In genomic region chr3:108257831-108258500, GRCm38 (mm10) we compare ENCODE assay signal across 9 mouse cellular contexts. TPM values are rescaled to one million over a fixed set of nuclear protein-coding genes. Genes with fewer than 3 reads are reported as not detected.
DNase-seq lines count a peak whose midpoint lies in the region; ATAC-seq lines count a peak whose summit lies in the region.
"Had no signal": no experiment of that assay in that cellular context is flagged by ENCODE, and none has a peak within 500 bp of the region (broad histone marks: within the 10 kb centered on the region; RNA-seq: fewer than 3 reads in every experiment).

No protein-coding gene starts in this region.

- no peak for DNase-seq in heart, embryonic 10.5 days (ENCODE audit: low spot score)
- no peak for DNase-seq in heart, adult 11 months
- peak; percentile 26 for DNase-seq in CD4-positive helper T cell, adult 2 months (ENCODE audit: low read depth, low spot score)
- DNase-seq in forebrain, embryonic 14.5 days (ENCODE audit: low spot score): no peak
- no peak for DNase-seq in cerebellum, postnatal 36 days
- no peak for DNase-seq in thymus, postnatal 10 days (ENCODE audit: low spot score in 2 of 2)
- DNase-seq in layer of hippocampus, postnatal 10 days (ENCODE audit: low spot score in 2 of 2): no peak
- DNase-seq: thymus, postnatal 25 days had no signal

- H3K4me1 ChIP-seq in heart, embryonic 10.5 days: peaks cover 17% of the 10 kb centered on the region
- H3K4me1 ChIP-seq in forebrain, embryonic 14.5 days (ENCODE audit: control insufficient read depth, insufficient read depth, low read length): peaks cover 17% of the 10 kb centered on the region
- peaks cover 14% of the 10 kb centered on the region for H3K4me1 ChIP-seq in liver, embryonic 16.5 days (ENCODE audit: control insufficient read depth, low read depth, low read length)

- no peaks in the 10 kb centered on the region for H3K9me3 ChIP-seq in heart, embryonic 10.5 days
- no peaks in the 10 kb centered on the region for H3K9me3 ChIP-seq in forebrain, embryonic 14.5 days (replicated peaks; ENCODE audit: control insufficient read depth, low read length)
- no peaks in the 10 kb centered on the region for H3K9me3 ChIP-seq in liver, embryonic 16.5 days (replicated peaks; ENCODE audit: control insufficient read depth, low read length)

- 64% methylated on average over 3 of the region's 3 CpGs for WGBS in heart, embryonic 10.5 days
- WGBS in forebrain, embryonic 14.5 days: 77% methylated on average over 3 of the region's 3 CpGs
- 20% methylated on average over 3 of the region's 3 CpGs for WGBS in liver, embryonic 16.5 days (ENCODE audit: insufficient replicate concordance)

- peak overlapping the region; percentile 99 for H3K4me3 ChIP-seq in heart, embryonic 10.5 days
- peak overlapping the region; percentile 93 for H3K4me3 ChIP-seq in forebrain, embryonic 14.5 days (ENCODE audit: low read depth, low read length)
- H3K4me3 ChIP-seq in liver, embryonic 16.5 days (ENCODE audit: low read depth, low read length): peak overlapping the region; percentile 80

- H3K4me2 ChIP-seq in forebrain, embryonic 14.5 days (ENCODE audit: low read length): peak overlapping the region; percentile 89
- H3K4me2 ChIP-seq in liver, embryonic 16.5 days (ENCODE audit: low read depth, low read length): peak overlapping the region; percentile 77

- ATAC-seq in forebrain, embryonic 14.5 days: no peak
- ATAC-seq in liver, embryonic 16.5 days (ENCODE audit: low read depth): no peak

- H3K27me3 ChIP-seq in heart, embryonic 10.5 days (ENCODE audit: insufficient read depth, poor library complexity, severe bottlenecking): no peaks in the 10 kb centered on the region
- no peaks in the 10 kb centered on the region for H3K27me3 ChIP-seq in forebrain, embryonic 14.5 days (replicated peaks; ENCODE audit: control insufficient read depth, insufficient read depth, low read length)
- H3K27me3 ChIP-seq in liver, embryonic 16.5 days (ENCODE audit: control insufficient read depth, insufficient read depth, low read depth, low read length): no peaks in the 10 kb centered on the region

- peaks cover 15% of the 10 kb centered on the region for H3K36me3 ChIP-seq in heart, embryonic 10.5 days
- peaks cover 10% of the 10 kb centered on the region for H3K36me3 ChIP-seq in forebrain, embryonic 14.5 days (ENCODE audit: control insufficient read depth, insufficient read depth, low read length)
- H3K36me3 ChIP-seq in liver, embryonic 16.5 days (ENCODE audit: control insufficient read depth, insufficient read depth): peaks cover 9% of the 10 kb centered on the region; the same call in 1 of the 2 replicates

- H3K9ac ChIP-seq in forebrain, embryonic 14.5 days (ENCODE audit: low read length): peak overlapping the region; percentile 84
- peak overlapping the region; percentile 91 for H3K9ac ChIP-seq in liver, embryonic 16.5 days (ENCODE audit: low read depth, low read length)

- H3K27ac ChIP-seq in heart, embryonic 10.5 days: peak overlapping the region; percentile 90
- H3K27ac ChIP-seq in forebrain, embryonic 14.5 days (ENCODE audit: low read depth, low read length): no peak overlapping the region
- peak overlapping the region; percentile 87 for H3K27ac ChIP-seq in liver, embryonic 16.5 days (ENCODE audit: low read length)

RNA-seq across cellular contexts. Expression of gene Psma5, which starts 1.2 kb away (rescaled TPM):
- 280 and 324 TPM in 2 replicates for polyA plus RNA-seq in heart, embryonic 10.5 days (2016; fragmentation: Nextera tagmentation; extraction: Ambion mirVana)
- polyA plus RNA-seq in forebrain, embryonic 14.5 days (2014; fragmentation: Nextera tagmentation; extraction: Ambion mirVana): 295 and 324 TPM in 2 replicates
- 126 and 136 TPM in 2 replicates for polyA plus RNA-seq in liver, embryonic 16.5 days (2015; fragmentation: Nextera tagmentation; extraction: Ambion mirVana)
- 10 to 100 TPM; 84.5 to 91.8 TPM for total RNA-seq in layer of hippocampus, postnatal 10 days (2021)

RNA-seq across cellular contexts. Expression of gene Sort1, which starts 25.9 kb away (rescaled TPM):
- 15.1 and 26.4 TPM in 2 replicates for polyA plus RNA-seq in heart, embryonic 10.5 days (2016; fragmentation: Nextera tagmentation; extraction: Ambion mirVana)
- polyA plus RNA-seq in forebrain, embryonic 14.5 days (2014; fragmentation: Nextera tagmentation; extraction: Ambion mirVana): 16.0 and 16.6 TPM in 2 replicates
- polyA plus RNA-seq in liver, embryonic 16.5 days (2015; fragmentation: Nextera tagmentation; extraction: Ambion mirVana): 1.8 and 2.5 TPM in 2 replicates
- 100 to 1,000 TPM; 181 to 182 TPM for total RNA-seq in layer of hippocampus, postnatal 10 days (2021)

RNA-seq across cellular contexts. Expression of gene Sypl2, which starts 31.5 kb away (rescaled TPM):
- polyA plus RNA-seq in heart, embryonic 10.5 days (2016; fragmentation: Nextera tagmentation; extraction: Ambion mirVana): 0.39 and 1.0 TPM in 2 replicates
- 1.5 and 1.8 TPM in 2 replicates for polyA plus RNA-seq in forebrain, embryonic 14.5 days (2014; fragmentation: Nextera tagmentation; extraction: Ambion mirVana)
- polyA plus RNA-seq in liver, embryonic 16.5 days (2015; fragmentation: Nextera tagmentation; extraction: Ambion mirVana): 0.20 and 0.71 TPM in 2 replicates
- 1 to 10 TPM; 1.2 to 1.6 TPM for total RNA-seq in layer of hippocampus, postnatal 10 days (2021)

RNA-seq across cellular contexts. Expression of gene Atxn7l2, which starts 47.2 kb away (rescaled TPM):
- 9.2 and 11.7 TPM in 2 replicates for polyA plus RNA-seq in heart, embryonic 10.5 days (2016; fragmentation: Nextera tagmentation; extraction: Ambion mirVana)
- 24.1 and 30.1 TPM in 2 replicates for polyA plus RNA-seq in forebrain, embryonic 14.5 days (2014; fragmentation: Nextera tagmentation; extraction: Ambion mirVana)
- 2.0 and 2.1 TPM in 2 replicates for polyA plus RNA-seq in liver, embryonic 16.5 days (2015; fragmentation: Nextera tagmentation; extraction: Ambion mirVana)
- total RNA-seq in layer of hippocampus, postnatal 10 days (2021): 10 to 100 TPM; 21.1 to 26.1 TPM

RNA-seq across cellular contexts. Expression of gene Cyb561d1, which starts 57.0 kb away (rescaled TPM):
- polyA plus RNA-seq in heart, embryonic 10.5 days (2016; fragmentation: Nextera tagmentation; extraction: Ambion mirVana): 3.1 and 3.9 TPM in 2 replicates
- 2.4 and 2.9 TPM in 2 replicates for polyA plus RNA-seq in forebrain, embryonic 14.5 days (2014; fragmentation: Nextera tagmentation; extraction: Ambion mirVana)
- 1.9 TPM in 2 replicates for polyA plus RNA-seq in liver, embryonic 16.5 days (2015; fragmentation: Nextera tagmentation; extraction: Ambion mirVana)
- total RNA-seq in layer of hippocampus, postnatal 10 days (2021): 10 to 100 TPM; 10.6 to 11.2 TPM
